Mouse (Mus musculus) ES-E14 (cell line): ENCODE results near the gene Slc35e3.

Experiments
- CHD2 ChIP-seq: IDR thresholded peaks from 2 replicates; pipeline ENCODE4 v1.6.1; 2014; ENCODE audit warnings: mild to moderate bottlenecking, low read depth, low read length, inconsistent platforms
- HCFC1 ChIP-seq: IDR thresholded peaks from 2 replicates; pipeline ENCODE4 v1.6.1; 2012; ENCODE audit warnings: low read length, inconsistent platforms, borderline replicate concordance; ENCODE audit not compliant: insufficient read depth
- MAFK ChIP-seq: IDR thresholded peaks from 2 replicates; pipeline ENCODE4 v1.6.1; 2014; ENCODE audit warnings: mild to moderate bottlenecking, low read depth, low read length, inconsistent platforms; ENCODE audit not compliant: insufficient read depth
- ZC3H11A ChIP-seq: IDR thresholded peaks from 2 replicates; pipeline ENCODE4 v1.6.1; 2012; ENCODE audit warnings: low read depth, mild to moderate bottlenecking, inconsistent platforms, low read length, borderline replicate concordance
- ZNF384 ChIP-seq: IDR thresholded peaks from 2 replicates; pipeline ENCODE4 v1.6.1; 2012; ENCODE audit warnings: low read depth, low read length, inconsistent platforms

DNA sequence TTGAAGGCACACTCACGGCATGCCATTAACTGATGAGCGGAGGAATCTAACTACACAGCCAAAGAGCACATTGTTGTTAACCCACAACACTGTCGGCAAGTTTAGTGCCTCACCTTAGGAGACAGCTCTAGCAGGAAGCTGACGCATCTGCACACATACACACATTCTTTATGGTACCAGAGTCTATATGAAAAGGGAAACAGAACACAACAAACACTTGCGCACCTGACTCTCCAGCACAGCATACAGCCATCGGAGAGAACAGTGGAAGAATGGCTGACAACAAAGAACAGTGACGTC is 21.9 kb upstream of the Slc35e3 start:
- no peak for TF ChIP-seq ZNF384
- TF ChIP-seq MAFK: no peak
- no peak for TF ChIP-seq CHD2
- TF ChIP-seq ZC3H11A: no peak
- TF ChIP-seq HCFC1: no peak
